Mouse (Mus musculus) urinary bladder, adult 18-20 months (tissue): ENCODE measurements around the gene F5.

Source experiments
- DNase-seq, 2 experiments: peaks; one replicate each; pipeline ENCODE4 v3.0.0; 2022; ENCODE audit warnings: low spot score in 2 of 2, mixed read lengths in 2 of 2

The F5 gene

GRCm38 (mm10) chr1:164158571-164158970, 6.9 kb downstream of the F5 start:
- DNase-seq, result no peak

GRCm38 (mm10) chr1:164159781-164160180, 8.1 kb downstream of the F5 start:
- DNase-seq, result no peak

- DNase-seq, result no peak
These were observed 11.1 kb downstream of the F5 start for GRCm38 (mm10) chr1:164162745-164163144.

GRCm38 (mm10) chr1:164168818-164169217, 17.2 kb downstream of the F5 start:
- no peak for DNase-seq

GRCm38 (mm10) chr1:164170434-164170833, 18.8 kb downstream of the F5 start:
- DNase-seq, result no peak

- DNase-seq, result no peak
These were observed 21.5 kb downstream of the F5 start for GRCm38 (mm10) chr1:164173145-164173544.

- no peak for DNase-seq
These were observed 25.2 kb downstream of the F5 start for GRCm38 (mm10) chr1:164176856-164177255.

- DNase-seq, result no peak
These were observed 26.8 kb downstream of the F5 start for GRCm38 (mm10) chr1:164178429-164178828.

GRCm38 (mm10) chr1:164184142-164184870, 32.7 kb downstream of the F5 start:
- DNase-seq, result peak; percentile 31

GRCm38 (mm10) chr1:164184871-164185223, 33.2 kb downstream of the F5 start:
- no peak for DNase-seq

- no peak for DNase-seq
These were observed 33.7 kb downstream of the F5 start for GRCm38 (mm10) chr1:164185316-164185715.

GRCm38 (mm10) chr1:164187002-164187560, 35.4 kb downstream of the F5 start:
- DNase-seq, result no peak

GRCm38 (mm10) chr1:164199551-164199950, 47.9 kb downstream of the F5 start:
- no peak for DNase-seq

- DNase-seq, result no peak
These were observed 56.8 kb downstream of the F5 start for GRCm38 (mm10) chr1:164208437-164208836.

GRCm38 (mm10) chr1:164210899-164211298, 59.3 kb downstream of the F5 start:
- DNase-seq, result no peak

- no peak for DNase-seq
These were observed 61.0 kb downstream of the F5 start for GRCm38 (mm10) chr1:164212686-164213085.

- DNase-seq, result no peak
These were observed 62.6 kb downstream of the F5 start for GRCm38 (mm10) chr1:164214190-164214589.

- no peak for DNase-seq
These were observed 63.5 kb downstream of the F5 start for GRCm38 (mm10) chr1:164215097-164215496.

- no peak for DNase-seq
These were observed 63.9 kb downstream of the F5 start for GRCm38 (mm10) chr1:164215540-164215939.

GRCm38 (mm10) chr1:164217791-164218685, 66.4 kb downstream of the F5 start:
- no peak for DNase-seq

- no peak for DNase-seq
These were observed 68.6 kb downstream of the F5 start for GRCm38 (mm10) chr1:164220261-164220660.

GRCm38 (mm10) chr1:164223089-164223488, 71.5 kb downstream of the F5 start:
- no peak for DNase-seq
